Mouse (Mus musculus) splenic B cell, adult 2 months (primary cell): Measurements from ENCODE around the gene Adamts8.
A peak's percentile ranks its signal among the peaks of the same experiment; 100 is the strongest.

Experiments used
- DNase-seq: peaks from one replicate; pipeline ENCODE4 v3.0.0-alpha.2; 2011; ENCODE audit warnings: low read depth, low spot score
- H3K27me3 ChIP-seq: 2 replicates; pipeline ENCODE4 v1.6.1; 2012; ENCODE audit warnings: mild to moderate bottlenecking, low read length, moderate library complexity, mixed read lengths; ENCODE audit not compliant: control insufficient read depth, poor library complexity, insufficient read depth, severe bottlenecking
- H3K36me3 ChIP-seq: 2 replicates; pipeline ENCODE4 v1.6.1; 2012; ENCODE audit warnings: mild to moderate bottlenecking, low read length, moderate library complexity, mixed read lengths; ENCODE audit not compliant: control insufficient read depth, poor library complexity, insufficient read depth, severe bottlenecking

Gene Adamts8

DNA sequence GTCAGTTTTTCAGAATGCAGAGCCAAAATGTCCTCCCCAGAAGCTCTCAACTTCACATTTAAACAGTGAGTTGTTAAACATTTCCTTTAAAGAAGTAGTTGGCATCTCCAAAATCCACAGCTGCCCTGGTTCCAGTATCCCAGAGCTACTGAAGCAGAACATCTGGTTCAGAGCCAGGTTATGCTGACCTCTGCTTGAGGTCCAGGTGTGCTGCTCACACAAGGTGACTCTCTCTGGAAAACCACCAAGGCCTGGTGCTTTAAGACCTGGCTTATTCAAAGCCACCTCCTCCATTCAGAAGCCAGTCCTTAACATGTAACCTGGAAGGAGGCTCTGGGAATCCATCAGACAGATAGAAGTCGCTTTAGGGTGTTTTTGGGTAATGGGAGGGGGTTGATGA lies 2.9 kb downstream of the Adamts8 start:
- Histone ChIP-seq H3K27me3 (no peaks in the 10 kb centered on the region), H3K36me3 (no peaks in the 10 kb centered on the region)
- no peak for DNase-seq

GRCm38 (mm10) chr9:30949422-30949821 lies 7.1 kb downstream of the Adamts8 start:
- no peak for DNase-seq
- Histone ChIP-seq H3K36me3 (no peaks in the 10 kb centered on the region), H3K27me3 (no peaks in the 10 kb centered on the region)

GRCm38 (mm10) chr9:30949971-30950370 lies 7.6 kb downstream of the Adamts8 start:
- Histone ChIP-seq H3K36me3 (no peaks in the 10 kb centered on the region), H3K27me3 (no peaks in the 10 kb centered on the region)
- no peak for DNase-seq

GRCm38 (mm10) chr9:30950592-30950991 lies 8.2 kb downstream of the Adamts8 start:
- Histone ChIP-seq H3K27me3 (no peaks in the 10 kb centered on the region), H3K36me3 (no peaks in the 10 kb centered on the region)
- no peak for DNase-seq

DNA sequence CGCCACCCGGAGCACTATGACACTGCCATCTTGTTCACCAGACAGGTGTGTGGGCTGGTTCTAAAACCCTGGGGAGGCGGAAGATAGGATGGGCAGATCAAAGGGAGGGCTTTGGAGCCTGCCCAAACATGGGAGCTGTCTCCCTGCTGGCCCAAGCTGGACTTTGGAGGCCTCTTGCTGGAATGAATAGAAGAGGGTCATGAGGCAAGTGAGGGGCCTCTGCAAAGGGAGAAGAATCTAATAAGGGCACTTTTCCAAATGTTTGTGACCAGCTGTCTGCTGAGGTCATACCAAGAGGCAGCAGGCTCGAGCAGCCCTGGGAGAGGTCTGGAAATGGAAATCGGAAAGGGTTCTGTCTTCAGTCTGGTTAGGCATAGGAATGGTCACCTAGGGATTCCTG lies 9.1 kb downstream of the Adamts8 start:
- Histone ChIP-seq H3K36me3 (no peaks in the 10 kb centered on the region), H3K27me3 (no peaks in the 10 kb centered on the region)
- no peak for DNase-seq

- H3K36me3 ChIP-seq: no peaks in the 10 kb centered on the region
- DNase-seq: peak; percentile 33
- H3K27me3 ChIP-seq: no peaks in the 10 kb centered on the region
Measured at GRCm38 (mm10) chr9:30953287-30953686, 10.9 kb downstream of the Adamts8 start.

DNA sequence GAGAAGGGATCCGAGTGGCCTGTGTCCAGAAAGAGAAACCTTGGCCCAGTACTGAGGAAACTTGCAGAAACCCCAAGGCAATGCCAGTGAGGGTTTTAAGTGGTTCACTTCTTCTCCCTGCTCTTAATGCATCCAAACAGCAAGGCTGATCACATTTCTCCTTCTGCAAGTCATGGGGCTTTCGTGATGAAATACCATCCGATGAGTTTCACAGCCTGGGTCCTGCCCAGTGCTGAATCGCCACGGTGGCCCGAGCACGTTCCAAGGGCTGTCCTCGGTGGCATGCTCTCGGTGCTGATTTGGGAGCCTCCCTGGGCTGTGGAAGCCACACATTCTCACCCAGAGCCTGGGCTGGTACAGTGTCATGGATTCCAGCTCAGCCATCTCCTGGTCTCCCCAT lies 12.9 kb downstream of the Adamts8 start:
- Histone ChIP-seq H3K27me3 (no peaks in the 10 kb centered on the region), H3K36me3 (no peaks in the 10 kb centered on the region)
- no peak for DNase-seq

DNA sequence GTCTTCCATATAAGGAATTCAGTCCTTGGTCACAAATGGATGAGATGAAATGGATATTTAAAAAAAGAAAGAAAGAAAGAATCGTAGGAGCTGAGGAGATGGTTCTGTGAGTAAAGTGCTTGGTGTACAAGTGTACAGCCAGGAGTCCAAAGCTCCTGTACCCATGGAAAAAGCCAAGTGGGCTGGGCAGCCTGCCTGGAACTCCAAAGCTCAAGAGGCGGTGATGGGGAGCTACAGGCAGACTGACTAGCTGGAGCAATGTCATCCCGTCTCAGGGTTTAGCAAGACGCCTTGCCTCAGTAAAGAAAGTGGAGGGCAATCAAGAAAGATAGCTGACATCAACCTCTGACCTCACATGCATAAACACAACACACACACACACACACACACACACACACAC lies 21.4 kb downstream of the Adamts8 start:
- H3K36me3 ChIP-seq: no peaks in the 10 kb centered on the region
- H3K27me3 ChIP-seq: no peaks in the 10 kb centered on the region
- DNase-seq: no peak

GRCm38 (mm10) chr9:30964685-30965084 lies 22.3 kb downstream of the Adamts8 start:
- Histone ChIP-seq H3K36me3 (no peaks in the 10 kb centered on the region), H3K27me3 (no peaks in the 10 kb centered on the region)
- no peak for DNase-seq

DNA sequence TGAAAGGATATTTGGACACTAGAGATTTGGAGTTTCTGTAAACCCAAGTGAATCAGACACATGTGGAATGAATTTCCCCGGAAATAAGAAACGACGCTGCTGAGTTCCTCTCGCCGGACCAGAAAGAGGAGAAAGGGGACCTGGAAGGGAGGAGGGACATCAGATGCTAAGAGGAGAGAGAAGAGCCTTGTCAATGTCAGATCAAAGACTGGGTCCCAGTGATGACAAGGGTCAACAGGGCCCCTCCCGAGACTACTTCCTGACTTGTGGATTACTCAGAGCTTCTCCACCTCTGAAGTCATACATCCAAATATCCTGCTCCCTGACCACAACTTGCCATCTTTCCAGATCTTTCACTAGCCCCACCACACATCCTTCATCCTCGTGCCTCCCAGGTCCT lies 24.5 kb downstream of the Adamts8 start:
- Histone ChIP-seq H3K36me3 (no peaks in the 10 kb centered on the region), H3K27me3 (no peaks in the 10 kb centered on the region)
- DNase-seq: no peak

DNA sequence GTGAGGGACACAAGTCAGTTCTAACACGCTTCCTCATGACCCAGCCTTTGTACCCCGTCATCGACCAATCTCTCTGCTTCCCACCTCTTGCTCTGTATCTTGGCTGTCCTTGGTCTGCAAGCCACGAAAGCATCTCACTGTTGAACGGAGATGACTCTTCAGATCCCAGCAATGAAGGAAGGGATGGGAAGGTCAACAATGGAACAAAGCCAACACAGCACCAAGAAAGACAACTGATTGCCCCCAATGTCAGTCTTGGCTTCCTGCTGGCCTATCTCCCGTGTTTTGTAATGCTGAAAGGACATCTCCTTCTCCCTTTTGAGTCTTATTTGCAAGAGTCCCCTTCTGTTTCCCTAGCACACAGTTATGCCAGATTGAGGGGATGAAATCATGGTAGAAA lies 25.8 kb downstream of the Adamts8 start:
- DNase-seq: no peak

GRCm38 (mm10) chr9:30970001-30970400 lies 27.6 kb downstream of the Adamts8 start:
- Histone ChIP-seq H3K36me3 (no peaks in the 10 kb centered on the region), H3K27me3 (no peaks in the 10 kb centered on the region)
- DNase-seq: no peak

More for the DNA sequence above, 25.8 kb downstream of the Adamts8 start:
- H3K27me3 ChIP-seq: no peaks in the 10 kb centered on the region
- no peaks in the 10 kb centered on the region for H3K36me3 ChIP-seq

DNA sequence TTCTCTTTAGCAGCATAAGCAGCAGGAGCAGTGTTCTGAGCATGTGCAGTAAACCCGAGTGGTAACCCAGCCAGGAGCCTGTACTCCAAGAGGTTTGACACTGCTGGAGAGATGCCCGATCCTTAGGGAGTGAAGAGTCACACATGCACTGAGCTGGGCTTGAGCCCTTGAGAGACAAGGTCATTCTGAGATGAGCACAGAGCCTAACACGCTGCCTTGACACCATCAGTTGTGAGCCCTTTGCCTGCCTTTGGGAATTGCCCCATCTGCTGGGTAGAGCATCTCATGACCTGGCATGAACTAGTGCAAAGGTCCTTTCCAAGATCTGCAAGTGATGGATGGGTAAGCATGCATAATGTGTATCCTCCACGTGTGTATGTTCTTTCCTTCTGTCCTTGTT lies 29.6 kb downstream of the Adamts8 start:
- no peaks in the 10 kb centered on the region for H3K36me3 ChIP-seq
- H3K27me3 ChIP-seq: no peaks in the 10 kb centered on the region
- DNase-seq: no peak

DNA sequence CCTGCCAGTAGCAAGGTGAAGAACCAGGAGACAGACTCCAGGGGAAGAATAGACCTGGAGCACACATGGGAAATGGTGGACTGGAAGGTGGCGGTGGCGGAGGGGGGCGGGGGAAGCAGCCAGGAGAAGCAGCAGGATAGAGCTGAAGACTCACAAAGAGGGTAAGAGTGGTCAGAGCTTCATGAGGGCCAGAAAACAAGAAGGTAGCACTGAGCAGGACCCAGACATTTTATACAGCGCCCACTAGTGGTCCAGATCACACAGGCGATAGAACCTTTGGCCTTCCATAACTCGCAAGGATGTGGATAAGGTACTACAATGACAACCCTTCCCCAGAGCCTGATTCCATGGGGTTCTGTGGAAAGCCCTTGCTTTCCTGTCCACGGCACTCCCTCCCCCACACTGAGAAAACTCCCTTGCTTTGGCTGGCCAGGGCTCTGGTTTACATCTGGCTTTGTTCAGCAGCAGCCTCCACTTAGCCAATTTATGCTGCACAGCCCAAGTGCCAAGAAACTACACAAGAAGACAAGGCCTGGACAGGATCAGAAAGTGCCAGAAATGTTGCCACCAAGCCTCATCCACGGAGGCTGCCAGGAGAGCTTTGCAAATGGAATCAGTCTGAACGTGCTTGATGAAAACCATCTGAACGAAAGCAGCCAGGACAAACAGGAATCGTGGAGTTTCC lies 34.1 kb downstream of the Adamts8 start:
- H3K36me3 ChIP-seq: no peaks in the 10 kb centered on the region

GRCm38 (mm10) chr9:30980467-30980866 lies 38.1 kb downstream of the Adamts8 start:
- no peaks in the 10 kb centered on the region for H3K36me3 ChIP-seq
- no peak for DNase-seq
- H3K27me3 ChIP-seq: no peaks in the 10 kb centered on the region

More for the DNA sequence above, 34.1 kb downstream of the Adamts8 start:
- no peaks in the 10 kb centered on the region for H3K27me3 ChIP-seq
- no peak for DNase-seq

DNA sequence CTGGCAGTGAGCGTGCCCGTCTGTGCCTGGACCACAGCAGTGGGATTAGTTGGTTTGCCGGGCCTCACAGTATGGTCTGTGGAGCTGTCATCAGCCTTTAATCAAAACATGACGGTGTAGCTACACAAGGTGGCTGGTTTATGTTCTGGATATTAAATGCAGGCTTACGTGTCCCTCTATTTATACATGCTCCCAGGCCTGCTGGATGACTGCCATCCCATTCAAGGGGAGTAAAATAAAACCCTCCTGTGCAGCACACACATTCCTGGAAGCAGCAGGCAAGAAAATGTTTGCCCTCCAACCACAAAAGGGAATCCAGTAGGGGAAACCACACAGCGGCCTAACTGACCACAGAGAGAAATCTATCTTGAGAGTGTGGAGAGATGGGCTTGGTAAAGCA lies 43.4 kb downstream of the Adamts8 start:
- H3K36me3 ChIP-seq: no peaks in the 10 kb centered on the region
- DNase-seq: no peak
- no peaks in the 10 kb centered on the region for H3K27me3 ChIP-seq
